In genomic region chr9:76321589-76321988, GRCm38 (mm10) we compare ENCODE assay signal across 19 mouse cellular contexts. TPM values are rescaled to one million over a fixed set of nuclear protein-coding genes. Genes with fewer than 3 reads are reported as not detected.
DNase-seq lines count a peak whose midpoint lies in the region; ATAC-seq lines count a peak whose summit lies in the region.
"Had no signal": no experiment of that assay in that cellular context is flagged by ENCODE, and none has a peak within 500 bp of the region (broad histone marks: within the 10 kb centered on the region; RNA-seq: fewer than 3 reads in every experiment).

No protein-coding gene starts in this region.

- H3K4me1 ChIP-seq in heart, embryonic 13.5 days, result peaks cover 11% of the 10 kb centered on the region
- H3K4me1 ChIP-seq in midbrain, embryonic 12.5 days, result peaks cover 7% of the 10 kb centered on the region; the same call in 1 of the 2 replicates
- peaks cover 2% of the 10 kb centered on the region; the same call in 1 of the 2 replicates for H3K4me1 ChIP-seq in midbrain, embryonic 11.5 days (ENCODE audit: control insufficient read depth, insufficient read depth, low read length)
- peaks cover 14% of the 10 kb centered on the region; the same call in 1 of the 2 replicates for H3K4me1 ChIP-seq in hindbrain, embryonic 15.5 days (replicated peaks)
- peaks cover 16% of the 10 kb centered on the region; the same call in 1 of the 2 replicates for H3K4me1 ChIP-seq in neural tube, embryonic 15.5 days
- H3K4me1 ChIP-seq: liver, embryonic 12.5 days had no signal

- no peak overlapping the region for H3K9ac ChIP-seq in heart, embryonic 13.5 days
- no peak overlapping the region for H3K9ac ChIP-seq in midbrain, embryonic 12.5 days (replicated peaks)
- H3K9ac ChIP-seq in midbrain, embryonic 11.5 days (ENCODE audit: low read length), result no peak overlapping the region
- 0 out of 2 replicates have a peak overlapping the region, but pooled peaks have one; percentile 45 for H3K9ac ChIP-seq in hindbrain, embryonic 15.5 days
- peak overlapping the region; percentile 57; the same call in 1 of the 2 replicates for H3K9ac ChIP-seq in neural tube, embryonic 15.5 days (replicated peaks)
- H3K9ac ChIP-seq: liver, embryonic 12.5 days; lung, embryonic 15.5 days had no signal

- no peak for ATAC-seq in heart, embryonic 13.5 days (ENCODE audit: extremely low read depth, insufficient number of reproducible peaks, low FRiP score, low TSS enrichment)
- no peak for ATAC-seq in midbrain, embryonic 12.5 days (ENCODE audit: low FRiP score, low read depth)
- ATAC-seq in midbrain, embryonic 11.5 days (ENCODE audit: low FRiP score), result no peak
- no peak for ATAC-seq in hindbrain, embryonic 15.5 days (ENCODE audit: low FRiP score, low read depth)
- ATAC-seq in neural tube, embryonic 15.5 days (ENCODE audit: low FRiP score), result 0 out of 2 replicates have a peak, but pooled peaks have one; percentile 55
- ATAC-seq: liver, embryonic 12.5 days had no signal

- H3K27ac ChIP-seq in heart, embryonic 13.5 days (replicated peaks), result no peak overlapping the region
- H3K27ac ChIP-seq in midbrain, embryonic 12.5 days (replicated peaks), result no peak overlapping the region
- H3K27ac ChIP-seq in midbrain, embryonic 11.5 days (ENCODE audit: low read depth, low read length), result no peak overlapping the region
- no peak overlapping the region for H3K27ac ChIP-seq in hindbrain, embryonic 15.5 days (replicated peaks)
- no peak overlapping the region for H3K27ac ChIP-seq in neural tube, embryonic 15.5 days (replicated peaks)
- H3K27ac ChIP-seq: limb, embryonic 10.5 days; liver, embryonic 12.5 days; lung, embryonic 15.5 days had no signal

- no peak overlapping the region for H3K4me3 ChIP-seq in heart, embryonic 13.5 days
- no peak overlapping the region for H3K4me3 ChIP-seq in midbrain, embryonic 12.5 days
- H3K4me3 ChIP-seq in midbrain, embryonic 11.5 days (ENCODE audit: low read depth, low read length), result no peak overlapping the region
- H3K4me3 ChIP-seq in hindbrain, embryonic 15.5 days, result peak overlapping the region; percentile 53
- H3K4me3 ChIP-seq in neural tube, embryonic 15.5 days (replicated peaks), result peak overlapping the region; percentile 53
- H3K4me3 ChIP-seq: liver, embryonic 12.5 days had no signal

- no peaks in the 10 kb centered on the region for H3K9me3 ChIP-seq in heart, embryonic 13.5 days
- H3K9me3 ChIP-seq in midbrain, embryonic 12.5 days, result no peaks in the 10 kb centered on the region
- H3K9me3 ChIP-seq in midbrain, embryonic 11.5 days (ENCODE audit: control insufficient read depth, low read length), result no peaks in the 10 kb centered on the region
- H3K9me3 ChIP-seq in hindbrain, embryonic 15.5 days, result no peaks in the 10 kb centered on the region
- H3K9me3 ChIP-seq in neural tube, embryonic 15.5 days (replicated peaks), result no peaks in the 10 kb centered on the region
- H3K9me3 ChIP-seq: limb, embryonic 10.5 days; liver, embryonic 12.5 days; lung, embryonic 15.5 days had no signal

- WGBS in heart, embryonic 13.5 days, result 52% methylated on average over 4 of the region's 4 CpGs
- WGBS in midbrain, embryonic 12.5 days, result 86% methylated on average over 4 of the region's 4 CpGs
- WGBS in midbrain, embryonic 11.5 days, result 87% methylated on average over 4 of the region's 4 CpGs
- 81% methylated on average over 4 of the region's 4 CpGs for WGBS in hindbrain, embryonic 15.5 days
- 79% methylated on average over 4 of the region's 4 CpGs for WGBS in neural tube, embryonic 15.5 days

- peak overlapping the region; percentile 80 for H3K4me2 ChIP-seq in heart, embryonic 13.5 days
- peak overlapping the region; percentile 92 for H3K4me2 ChIP-seq in midbrain, embryonic 12.5 days (replicated peaks)
- H3K4me2 ChIP-seq in midbrain, embryonic 11.5 days, result no peak overlapping the region
- H3K4me2 ChIP-seq in hindbrain, embryonic 15.5 days, result peak overlapping the region; percentile 77
- peak overlapping the region; percentile 86 for H3K4me2 ChIP-seq in neural tube, embryonic 15.5 days

- no peaks in the 10 kb centered on the region for H3K36me3 ChIP-seq in heart, embryonic 13.5 days
- no peaks in the 10 kb centered on the region for H3K36me3 ChIP-seq in midbrain, embryonic 12.5 days
- H3K36me3 ChIP-seq in midbrain, embryonic 11.5 days (ENCODE audit: control insufficient read depth, insufficient read depth, low read length), result no peaks in the 10 kb centered on the region
- H3K36me3 ChIP-seq in hindbrain, embryonic 15.5 days, result no peaks in the 10 kb centered on the region
- no peaks in the 10 kb centered on the region for H3K36me3 ChIP-seq in neural tube, embryonic 15.5 days
- H3K36me3 ChIP-seq: limb, embryonic 10.5 days; liver, embryonic 12.5 days; lung, embryonic 15.5 days had no signal

- H3K27me3 ChIP-seq in heart, embryonic 13.5 days (replicated peaks), result peaks cover 34% of the 10 kb centered on the region
- H3K27me3 ChIP-seq in midbrain, embryonic 12.5 days, result peaks cover 23% of the 10 kb centered on the region
- H3K27me3 ChIP-seq in midbrain, embryonic 11.5 days (ENCODE audit: control insufficient read depth, insufficient read depth, low read length), result peaks cover 4% of the 10 kb centered on the region; the same call in 1 of the 2 replicates
- H3K27me3 ChIP-seq in hindbrain, embryonic 15.5 days, result no peaks in the 10 kb centered on the region
- peaks cover 4% of the 10 kb centered on the region; the same call in 1 of the 2 replicates for H3K27me3 ChIP-seq in neural tube, embryonic 15.5 days (replicated peaks)

- no peak for DNase-seq in heart, adult 8-10 months (ENCODE audit: low spot score)
- no peak for DNase-seq in midbrain, embryonic 11.5 days (ENCODE audit: low spot score, missing footprints)
- no peak for DNase-seq in T-cell, adult 2 months (ENCODE audit: low spot score)
- DNase-seq: cerebellum, adult 11-12 months; gastrocnemius, postnatal 25 days; kidney, adult 2 months; kidney, postnatal 36 days; layer of hippocampus, postnatal 36 days; right cerebral cortex, adult 18-20 months; spleen, adult 18-20 months; thymus, postnatal 36 days had no signal

RNA-seq across cellular contexts. Expression of gene Hcrtr2, which starts 2.1 kb away (rescaled TPM):
- polyA plus RNA-seq in heart, embryonic 13.5 days (2015; fragmentation: Nextera tagmentation; extraction: Ambion mirVana), result 0.20 and 0.49 TPM in 2 replicates
- not detected for total RNA-seq in heart, adult 8-10 months (2022)
- 1.7 and 2.1 TPM in 2 replicates for polyA plus RNA-seq in midbrain, embryonic 12.5 days (2016; fragmentation: Nextera tagmentation; extraction: Ambion mirVana)
- 0.50 and 0.52 TPM in 2 replicates for polyA plus RNA-seq in midbrain, embryonic 11.5 days (2014; fragmentation: Nextera tagmentation; extraction: Ambion mirVana)
- 9.6 and 10.0 TPM in 2 replicates for polyA plus RNA-seq in hindbrain, embryonic 15.5 days (2015; fragmentation: Nextera tagmentation; extraction: Ambion mirVana)
- polyA plus RNA-seq in neural tube, embryonic 15.5 days (2015; fragmentation: Nextera tagmentation; extraction: Ambion mirVana), result 9.1 and 10.2 TPM in 2 replicates
- total RNA-seq: gastrocnemius, postnatal 25 days had no signal
- polyA plus RNA-seq: kidney, adult 2 months; liver, embryonic 12.5 days; stomach, embryonic 16.5 days had no signal

Comparison
In these comparisons a context has a peak if more than half of its experiments do, and no peak if none do; other contexts are left out.
1. H3K4me3 ChIP-seq: peak in hindbrain, embryonic 15.5 days (single experiment) and neural tube, embryonic 15.5 days (single experiment); none in heart, embryonic 13.5 days (single experiment), midbrain, embryonic 12.5 days (single experiment) and midbrain, embryonic 11.5 days (single experiment).
2. H3K9ac ChIP-seq: peak in hindbrain, embryonic 15.5 days (single experiment) and neural tube, embryonic 15.5 days (single experiment); none in heart, embryonic 13.5 days (single experiment), midbrain, embryonic 12.5 days (single experiment) and midbrain, embryonic 11.5 days (single experiment).